Mouse (Mus musculus): ENCODE data around the gene Spc24. TPM values are rescaled to one million over a fixed set of nuclear protein-coding genes. Genes with fewer than 3 reads are reported as not detected.
A peak's percentile ranks its signal among the peaks of the same experiment; 100 is the strongest.

Spc24 gene
- polyA plus RNA-seq, 1 experiment, result 27.4 TPM

GRCm38 (mm10) chr9:21728261-21728832 is 31.8 kb downstream of the Spc24 start:
- Histone ChIP-seq H3K36me3 (ENCODE audit: control insufficient read depth) (peaks cover 54% of the 10 kb centered on the region), H3K9me3 (ENCODE audit: control insufficient read depth, low read length) (no peaks in the 10 kb centered on the region), H3K4me3 (replicated peaks) (no peak overlapping the region), H3K4me1 (ENCODE audit: control insufficient read depth) (peaks cover 49% of the 10 kb centered on the region), H3K27me3 (ENCODE audit: control insufficient read depth) (no peaks in the 10 kb centered on the region)
- no peak for TF ChIP-seq GATA1 (IDR thresholded peaks at IDR 0.05; ENCODE audit: low read length)
- TF ChIP-seq TAL1 (IDR thresholded peaks at IDR 0.05; ENCODE audit: low read length), result no peak

GRCm38 (mm10) chr9:21726218-21726975 is 33.7 kb downstream of the Spc24 start:
- Histone ChIP-seq H3K36me3 (ENCODE audit: control insufficient read depth) (peaks cover 35% of the 10 kb centered on the region), H3K4me3 (replicated peaks) (peak overlapping the region; percentile 53), H3K9me3 (ENCODE audit: control insufficient read depth, low read length) (no peaks in the 10 kb centered on the region), H3K27me3 (ENCODE audit: control insufficient read depth) (no peaks in the 10 kb centered on the region), H3K4me1 (ENCODE audit: control insufficient read depth) (peaks cover 63% of the 10 kb centered on the region)
- no peak for TF ChIP-seq GATA1 (IDR thresholded peaks at IDR 0.05; ENCODE audit: low read length)
- TF ChIP-seq TAL1 (IDR thresholded peaks at IDR 0.05; ENCODE audit: low read length), result no peak

GRCm38 (mm10) chr9:21725224-21726121 is 34.6 kb downstream of the Spc24 start:
- Histone ChIP-seq H3K9me3 (ENCODE audit: control insufficient read depth, low read length) (no peaks in the 10 kb centered on the region), H3K4me1 (ENCODE audit: control insufficient read depth) (peaks cover 66% of the 10 kb centered on the region), H3K36me3 (ENCODE audit: control insufficient read depth) (peaks cover 28% of the 10 kb centered on the region), H3K27me3 (ENCODE audit: control insufficient read depth) (no peaks in the 10 kb centered on the region), H3K4me3 (replicated peaks) (peak overlapping the region; percentile 81)
- TF ChIP-seq GATA1 (IDR thresholded peaks at IDR 0.05; ENCODE audit: low read length) (no peak), TAL1 (IDR thresholded peaks at IDR 0.05; ENCODE audit: low read length) (no peak)

- Histone ChIP-seq H3K4me3 (replicated peaks) (peak overlapping the region; percentile 81), H3K27me3 (ENCODE audit: control insufficient read depth) (no peaks in the 10 kb centered on the region), H3K36me3 (ENCODE audit: control insufficient read depth) (peaks cover 21% of the 10 kb centered on the region), H3K9me3 (ENCODE audit: control insufficient read depth, low read length) (no peaks in the 10 kb centered on the region), H3K4me1 (ENCODE audit: control insufficient read depth) (peaks cover 64% of the 10 kb centered on the region)
- TF ChIP-seq GATA1 (IDR thresholded peaks at IDR 0.05; ENCODE audit: low read length), result no peak
- TF ChIP-seq TAL1 (IDR thresholded peaks at IDR 0.05; ENCODE audit: low read length), result no peak
Measured at GRCm38 (mm10) chr9:21724147-21724536, 36.0 kb downstream of the Spc24 start.

GRCm38 (mm10) chr9:21723377-21724146 is 36.5 kb downstream of the Spc24 start, which contains the start of gene Ldlr:
Gene Ldlr, plus strand, starts transcription at chr9:21723483.
- peak within 1 kb of the TSS; percentile 81 for H3K4me3 ChIP-seq (replicated peaks)
- H3K36me3 ChIP-seq (ENCODE audit: control insufficient read depth), result peaks cover 16% of the 10 kb centered on the region
- TF ChIP-seq GATA1 (IDR thresholded peaks at IDR 0.05; ENCODE audit: low read length) (no peak), TAL1 (IDR thresholded peaks at IDR 0.05; ENCODE audit: low read length) (no peak)
- no peaks in the 10 kb centered on the region for H3K9me3 ChIP-seq (ENCODE audit: control insufficient read depth, low read length)
- no peaks in the 10 kb centered on the region for H3K27me3 ChIP-seq (ENCODE audit: control insufficient read depth)
- peaks cover 61% of the 10 kb centered on the region for H3K4me1 ChIP-seq (ENCODE audit: control insufficient read depth)

- H3K36me3 ChIP-seq (ENCODE audit: control insufficient read depth), result peaks cover 4% of the 10 kb centered on the region
- no peak overlapping the region for H3K4me3 ChIP-seq (replicated peaks)
- TF ChIP-seq GATA1 (IDR thresholded peaks at IDR 0.05; ENCODE audit: low read length), result no peak
- peaks cover 60% of the 10 kb centered on the region for H3K4me1 ChIP-seq (ENCODE audit: control insufficient read depth)
- no peaks in the 10 kb centered on the region for H3K9me3 ChIP-seq (ENCODE audit: control insufficient read depth, low read length)
- no peaks in the 10 kb centered on the region for H3K27me3 ChIP-seq (ENCODE audit: control insufficient read depth)
Measured at GRCm38 (mm10) chr9:21721036-21721435, 39.1 kb downstream of the Spc24 start.

- TF ChIP-seq TAL1 (IDR thresholded peaks at IDR 0.05; ENCODE audit: low read length) (no peak), GATA1 (IDR thresholded peaks at IDR 0.05; ENCODE audit: low read length) (no peak)
- H3K27me3 ChIP-seq (ENCODE audit: control insufficient read depth), result no peaks in the 10 kb centered on the region
- H3K4me1 ChIP-seq (ENCODE audit: control insufficient read depth), result peaks cover 41% of the 10 kb centered on the region
- H3K36me3 ChIP-seq (ENCODE audit: control insufficient read depth), result peaks cover 2% of the 10 kb centered on the region
- H3K4me3 ChIP-seq (replicated peaks), result no peak overlapping the region
- no peaks in the 10 kb centered on the region for H3K9me3 ChIP-seq (ENCODE audit: control insufficient read depth, low read length)
Measured at GRCm38 (mm10) chr9:21717015-21717414, 43.1 kb downstream of the Spc24 start.

- H3K4me3 ChIP-seq (replicated peaks), result no peak overlapping the region
- TF ChIP-seq TAL1 (IDR thresholded peaks at IDR 0.05; ENCODE audit: low read length) (no peak), GATA1 (IDR thresholded peaks at IDR 0.05; ENCODE audit: low read length) (no peak)
- no peaks in the 10 kb centered on the region for H3K9me3 ChIP-seq (ENCODE audit: control insufficient read depth, low read length)
- peaks cover 34% of the 10 kb centered on the region for H3K4me1 ChIP-seq (ENCODE audit: control insufficient read depth)
- peaks cover 2% of the 10 kb centered on the region for H3K36me3 ChIP-seq (ENCODE audit: control insufficient read depth)
- no peaks in the 10 kb centered on the region for H3K27me3 ChIP-seq (ENCODE audit: control insufficient read depth)
Measured at GRCm38 (mm10) chr9:21715298-21715697, 44.8 kb downstream of the Spc24 start.
